Mouse (Mus musculus) small intestine, adult 2 months (tissue): Measurements from ENCODE around the gene Guca2a.

ENCODE experiments used
- CTCF ChIP-seq: fragments of 200-500 bp; IDR thresholded peaks from 2 replicates; pipeline ENCODE4 v1.5.1; 2012; ENCODE audit warnings: low read depth, mild to moderate bottlenecking, control low read depth, inconsistent platforms, low read length, moderate library complexity, mixed read lengths; ENCODE audit not compliant: insufficient replicate concordance, insufficient read length; ENCODE audit errors: extremely low read depth
- POLR2A ChIP-seq: fragments of 200-500 bp; IDR thresholded peaks from 2 replicates; pipeline ENCODE4 v1.6.1; 2012; ENCODE audit warnings: low read depth, mild to moderate bottlenecking, control low read depth, inconsistent platforms, low read length, moderate library complexity

DNA sequence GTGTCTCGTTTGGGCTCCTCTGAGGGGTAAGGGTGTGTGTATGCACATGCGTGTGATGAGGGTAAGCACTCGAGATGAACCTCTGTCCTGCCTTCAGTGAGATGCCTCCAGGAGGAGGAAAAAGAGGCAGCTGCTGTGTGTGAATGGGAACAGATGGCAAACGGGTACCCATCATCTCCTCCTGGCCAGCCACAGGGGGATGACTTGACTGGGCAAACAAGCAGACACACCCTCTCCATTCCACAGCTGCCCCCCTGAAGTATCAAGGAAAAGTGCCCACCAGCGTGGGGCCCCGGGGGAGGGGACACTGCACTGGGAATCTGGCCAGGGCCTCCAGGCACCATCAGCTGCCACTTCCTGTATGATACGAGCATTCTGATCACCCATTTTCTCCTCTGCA lies 4.2 kb upstream of the Guca2a start:
- TF ChIP-seq CTCF (no peak), POLR2A (no peak)
